Mouse (Mus musculus) kidney, adult 8-10 months (tissue): ENCODE measurements around the gene Elovl6.
A peak's percentile ranks its signal among the peaks of the same experiment; 100 is the strongest.

Source experiments
- DNase-seq, 2 experiments: peaks; one replicate each; pipeline ENCODE4 v3.0.0; 2022

Gene Elovl6

GRCm38 (mm10) chr3:129612311-129613097, 80.3 kb downstream of the Elovl6 start:
- no peak for DNase-seq

- DNase-seq = no peak
Observed at GRCm38 (mm10) chr3:129613756-129614155, 81.6 kb downstream of the Elovl6 start.

GRCm38 (mm10) chr3:129614216-129614615, 82.1 kb downstream of the Elovl6 start:
- peak; percentile 5 to 54 for DNase-seq

GRCm38 (mm10) chr3:129617450-129617849, 85.3 kb downstream of the Elovl6 start:
- no peak for DNase-seq

DNA sequence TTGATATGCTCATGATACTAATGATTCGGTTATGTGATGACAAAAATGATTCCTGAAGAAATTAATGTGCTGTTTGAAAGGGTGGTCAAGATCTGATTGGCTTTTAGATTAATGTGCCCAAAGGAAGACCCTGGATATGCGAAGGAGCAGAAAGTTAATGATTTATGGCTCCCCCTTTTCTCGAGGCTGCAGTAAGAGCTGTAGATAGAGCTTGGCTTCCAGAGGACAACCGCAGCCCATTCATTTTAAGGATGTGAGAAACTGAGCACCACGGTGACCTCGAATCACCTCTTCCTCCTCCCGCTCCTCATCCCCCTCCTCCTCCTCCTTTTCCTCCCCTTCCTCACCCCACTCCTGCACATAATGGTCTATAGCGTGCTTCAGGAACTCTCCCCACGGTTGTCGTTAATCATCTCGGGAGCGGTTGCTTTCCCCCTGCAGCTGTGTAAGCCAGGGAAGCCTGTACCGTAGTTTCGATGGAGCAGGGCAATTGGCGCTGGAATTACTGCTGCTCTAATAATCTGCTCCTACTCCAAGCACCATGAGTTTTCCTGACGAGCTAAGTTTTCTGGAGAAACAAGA, 87.1 kb downstream of the Elovl6 start:
- no peak for DNase-seq

DNA sequence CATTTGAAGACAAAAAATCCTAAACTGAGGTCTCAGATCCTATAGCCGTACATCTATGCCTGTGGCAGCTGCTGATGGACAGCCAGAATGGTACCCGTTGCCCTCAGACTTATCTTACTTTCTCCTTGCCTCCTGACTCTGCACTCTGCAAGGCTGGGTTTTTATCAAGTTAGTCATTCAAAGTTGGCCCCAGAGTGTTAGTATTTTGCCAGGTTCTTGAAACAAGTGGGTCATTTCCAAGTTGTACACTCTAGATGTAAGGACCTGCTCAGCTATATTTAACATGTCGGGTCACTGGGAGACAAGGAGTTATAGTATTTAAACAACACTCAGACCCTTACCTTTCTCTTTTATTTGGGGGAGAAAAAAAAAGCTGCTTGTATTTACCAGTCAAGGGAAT, 88.6 kb downstream of the Elovl6 start:
- DNase-seq = no peak

GRCm38 (mm10) chr3:129621255-129621654, 89.1 kb downstream of the Elovl6 start:
- no peak for DNase-seq

DNA sequence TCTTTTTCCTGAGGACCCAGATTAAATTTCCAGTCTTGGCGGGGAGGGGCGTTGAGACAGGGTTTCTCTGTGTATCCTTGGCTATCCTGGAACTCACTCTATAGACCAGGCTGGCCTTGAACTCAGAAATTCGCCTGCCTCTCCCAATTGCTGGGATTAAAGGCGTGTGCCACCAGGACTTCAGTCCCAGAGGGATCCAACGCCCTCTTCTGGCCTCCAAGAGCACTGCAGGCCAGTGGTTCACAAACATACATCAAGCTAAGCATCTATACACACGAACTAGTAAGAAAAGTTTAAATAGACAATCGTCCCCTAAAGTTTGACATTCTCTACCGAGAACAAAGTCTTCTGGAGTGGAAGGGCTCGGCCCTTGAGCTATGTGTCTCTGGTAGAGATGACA, 90.0 kb downstream of the Elovl6 start:
- peak; percentile 16 to 41 for DNase-seq

- no peak for DNase-seq
Observed at GRCm38 (mm10) chr3:129622705-129623104, 90.5 kb downstream of the Elovl6 start.

- DNase-seq = no peak
Observed at GRCm38 (mm10) chr3:129624193-129624805, 92.1 kb downstream of the Elovl6 start.

GRCm38 (mm10) chr3:129627281-129627680, 95.1 kb downstream of the Elovl6 start:
- DNase-seq = no peak

GRCm38 (mm10) chr3:129631018-129631417, 98.9 kb downstream of the Elovl6 start:
- DNase-seq = no peak

- no peak for DNase-seq
Observed at GRCm38 (mm10) chr3:129631857-129632256, 99.7 kb downstream of the Elovl6 start.

- no peak for DNase-seq
Observed at GRCm38 (mm10) chr3:129633518-129633917, 101.4 kb downstream of the Elovl6 start.

GRCm38 (mm10) chr3:129634260-129634901, 102.2 kb downstream of the Elovl6 start:
- peak; percentile 23 to 30 for DNase-seq

- DNase-seq = no peak
Observed at GRCm38 (mm10) chr3:129637446-129637845, 105.3 kb downstream of the Elovl6 start.

- DNase-seq = no peak
Observed at GRCm38 (mm10) chr3:129639701-129640100, 107.5 kb downstream of the Elovl6 start.

- DNase-seq = no peak
Observed at GRCm38 (mm10) chr3:129640211-129641000, 108.3 kb downstream of the Elovl6 start.

DNA sequence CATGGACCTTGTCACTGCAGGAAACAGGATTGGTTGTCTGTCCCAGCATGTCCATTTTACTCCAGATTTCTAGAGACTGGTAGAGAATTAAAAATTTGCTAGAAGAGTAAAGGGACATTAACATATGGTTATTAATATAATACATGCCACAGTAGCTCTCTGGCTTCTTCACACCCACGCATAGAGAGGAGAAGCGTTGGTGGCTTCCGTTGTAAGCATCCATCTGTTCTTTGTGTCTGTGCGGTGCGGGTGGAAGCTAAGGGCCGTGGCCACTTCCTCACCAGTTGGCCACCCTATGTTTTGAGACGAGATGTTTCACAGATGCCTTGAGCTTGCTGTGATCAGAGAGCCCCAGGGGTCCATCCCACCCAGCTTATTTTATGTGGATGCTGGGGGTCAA, 109.5 kb downstream of the Elovl6 start:
- no peak for DNase-seq

DNA sequence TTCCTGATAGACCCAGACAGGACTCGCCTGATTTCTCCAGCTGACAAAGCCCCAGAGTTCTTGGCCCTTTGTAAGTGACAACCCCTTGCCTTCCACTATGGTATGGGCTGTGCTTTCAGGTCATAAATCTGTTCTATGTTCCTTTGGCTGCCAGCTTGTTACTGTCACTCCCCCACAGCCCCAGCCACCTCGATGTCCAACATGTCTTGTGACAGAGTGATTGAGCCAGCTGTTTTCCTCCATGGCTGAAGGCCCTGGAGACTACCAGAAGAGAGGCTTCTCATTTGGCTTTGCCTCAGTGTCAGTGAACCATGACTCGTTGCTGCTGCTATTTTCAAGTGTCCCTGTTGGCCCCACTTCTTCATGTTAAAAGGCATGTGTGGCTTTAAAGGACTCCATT, 113.3 kb downstream of the Elovl6 start:
- DNase-seq = no peak

GRCm38 (mm10) chr3:129646781-129647180, 114.6 kb downstream of the Elovl6 start:
- no peak for DNase-seq

DNA sequence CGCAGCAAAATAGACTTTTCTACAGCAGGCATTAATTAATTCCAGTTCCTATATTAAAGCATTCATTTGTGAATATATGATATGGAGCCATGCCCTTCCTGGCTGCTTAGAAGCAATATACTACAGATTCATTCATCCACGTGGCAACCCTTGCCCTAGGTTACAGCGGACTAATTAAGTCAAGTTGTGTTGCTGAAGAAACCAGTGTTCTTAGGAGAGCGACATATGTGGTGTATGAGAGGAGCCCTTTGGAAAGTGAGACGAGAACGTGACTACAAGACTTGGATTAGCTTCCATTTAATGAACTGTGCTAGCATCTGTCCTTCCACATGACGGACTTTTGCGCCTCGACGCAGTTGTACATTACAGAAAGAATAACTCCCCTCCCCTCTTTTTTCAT, 115.2 kb downstream of the Elovl6 start:
- no peak for DNase-seq

DNA sequence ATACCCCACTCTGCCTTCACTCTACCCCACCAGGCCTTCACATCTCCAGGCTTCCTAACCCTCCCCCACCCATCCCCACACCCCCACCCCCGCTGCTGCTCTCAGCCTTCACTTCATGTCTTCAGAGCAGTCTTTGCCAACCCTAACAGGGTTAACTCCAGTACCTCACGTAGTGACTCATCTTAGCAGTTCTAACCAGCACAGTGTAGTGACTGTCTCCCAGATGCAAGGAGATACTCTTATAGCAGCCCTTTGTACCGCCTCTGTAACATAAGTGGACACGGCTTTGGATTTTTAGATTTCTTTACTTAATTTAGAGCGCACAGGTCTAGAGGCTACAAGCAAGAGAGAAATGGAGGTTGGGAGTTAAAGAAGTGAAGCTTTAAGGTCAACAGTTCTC, 116.4 kb downstream of the Elovl6 start:
- DNase-seq = no peak
